Mouse (Mus musculus) forebrain, embryonic 15.5 days (tissue): ENCODE measurements at regions not wholly inside any gene's neighbourhood (a gene's known extent, or its start where the extent isn't known, plus 50 kb on each side); places are given as distances from the start of the nearest gene placed in this dataset.

Experiments
- ATAC-seq: fragments of 200-750 bp; cut with Nextera tagmentation; replicated peaks from 2 replicates; pipeline ENCODE4 v1.8.0; 2017; ENCODE audit warnings: mild to moderate bottlenecking, moderate TSS enrichment, moderate library complexity
- H3K27ac ChIP-seq: fragments of 300-500 bp; sonication (generic); replicated peaks from 2 replicates; pipeline ENCODE4 v1.5.1; 2015; ENCODE audit warnings: mild to moderate bottlenecking, inconsistent platforms
- H3K27me3 ChIP-seq: fragments of 300-500 bp; sonication (generic); 2 replicates; pipeline ENCODE4 v1.6.1; 2015; ENCODE audit warnings: inconsistent platforms
- H3K36me3 ChIP-seq: fragments of 300-500 bp; sonication (generic); 2 replicates; pipeline ENCODE4 v1.6.1; 2015; ENCODE audit warnings: mild to moderate bottlenecking, inconsistent platforms
- H3K4me1 ChIP-seq: fragments of 300-500 bp; sonication (generic); 2 replicates; pipeline ENCODE4 v1.6.1; 2015; ENCODE audit warnings: inconsistent platforms
- H3K4me2 ChIP-seq: fragments of 300-500 bp; sonication (generic); replicated peaks from 2 replicates; pipeline ENCODE4 v1.6.1; 2015; ENCODE audit warnings: mild to moderate bottlenecking, inconsistent platforms
- H3K4me3 ChIP-seq: fragments of 300-500 bp; sonication (generic); 2 replicates; pipeline ENCODE4 v1.5.1; 2015; ENCODE audit warnings: mild to moderate bottlenecking, inconsistent platforms
- H3K9ac ChIP-seq: fragments of 300-500 bp; sonication (generic); replicated peaks from 2 replicates; pipeline ENCODE4 v1.6.1; 2015; ENCODE audit warnings: mild to moderate bottlenecking, inconsistent platforms
- H3K9me3 ChIP-seq: fragments of 300-500 bp; sonication (generic); 2 replicates; pipeline ENCODE4 v1.6.1; 2016; ENCODE audit warnings: inconsistent platforms
- WGBS: fragments of 180-500 bp; shearing (Covaris S2); methylation state at CpG from one replicate; pipeline ENCODE4 v1.1.7; 2015; ENCODE audit warnings: mixed read lengths; 5-methylcytosine and 5-hydroxymethylcytosine counted together

GRCm38 (mm10) chr3:113811790-113812189, 181.8 kb upstream of the Rnpc3 start:
- H3K4me3 ChIP-seq: no peak overlapping the region
- H3K9ac ChIP-seq: no peak overlapping the region
- 68% methylated on average over 6 of the region's 6 CpGs for WGBS
- H3K27me3 ChIP-seq: no peaks in the 10 kb centered on the region
- no peaks in the 10 kb centered on the region for H3K36me3 ChIP-seq
- 0 out of 2 replicates have a peak, but pooled peaks have one; percentile 35 for ATAC-seq
- H3K9me3 ChIP-seq: no peaks in the 10 kb centered on the region
- H3K4me2 ChIP-seq: no peak overlapping the region
- no peak overlapping the region for H3K27ac ChIP-seq
- no peaks in the 10 kb centered on the region for H3K4me1 ChIP-seq

GRCm38 (mm10) chr3:113859421-113859820, 170.9 kb upstream of the Col11a1 start:
- no peak overlapping the region for H3K4me2 ChIP-seq
- H3K27ac ChIP-seq: no peak overlapping the region
- no peak for ATAC-seq
- no peaks in the 10 kb centered on the region for H3K4me1 ChIP-seq
- no peaks in the 10 kb centered on the region for H3K9me3 ChIP-seq
- 77% methylated on average over 1 of the region's 1 CpGs for WGBS
- no peak overlapping the region for H3K9ac ChIP-seq
- H3K27me3 ChIP-seq: no peaks in the 10 kb centered on the region
- H3K36me3 ChIP-seq: no peaks in the 10 kb centered on the region
- no peak overlapping the region for H3K4me3 ChIP-seq

GRCm38 (mm10) chr3:113860005-113860404, 170.3 kb upstream of the Col11a1 start:
- H3K9me3 ChIP-seq: no peaks in the 10 kb centered on the region
- H3K4me2 ChIP-seq: no peak overlapping the region
- WGBS: 86% methylated on average over 5 of the region's 5 CpGs
- no peak overlapping the region for H3K4me3 ChIP-seq
- no peak overlapping the region for H3K27ac ChIP-seq
- no peak for ATAC-seq
- H3K36me3 ChIP-seq: no peaks in the 10 kb centered on the region
- H3K9ac ChIP-seq: no peak overlapping the region
- no peaks in the 10 kb centered on the region for H3K27me3 ChIP-seq
- no peaks in the 10 kb centered on the region for H3K4me1 ChIP-seq

- H3K9me3 ChIP-seq: no peaks in the 10 kb centered on the region
- no peak for ATAC-seq
Measured at GRCm38 (mm10) chr3:113860426-113860825, 169.9 kb upstream of the Col11a1 start.

GRCm38 (mm10) chr3:113873226-113873625, 157.1 kb upstream of the Col11a1 start:
- WGBS: 77% methylated on average over 4 of the region's 4 CpGs
- Histone ChIP-seq H3K4me2 (no peak overlapping the region), H3K4me1 (no peaks in the 10 kb centered on the region), H3K36me3 (no peaks in the 10 kb centered on the region), H3K9me3 (no peaks in the 10 kb centered on the region), H3K9ac (no peak overlapping the region), H3K4me3 (no peak overlapping the region), H3K27ac (no peak overlapping the region), H3K27me3 (no peaks in the 10 kb centered on the region)
- ATAC-seq: no peak

More at GRCm38 (mm10) chr3:113860426-113860825, 169.9 kb upstream of the Col11a1 start:
- no peak overlapping the region for H3K4me3 ChIP-seq
- no peaks in the 10 kb centered on the region for H3K36me3 ChIP-seq
- H3K4me2 ChIP-seq: no peak overlapping the region
- H3K27ac ChIP-seq: no peak overlapping the region
- no peaks in the 10 kb centered on the region for H3K4me1 ChIP-seq
- no peak overlapping the region for H3K9ac ChIP-seq
- no peaks in the 10 kb centered on the region for H3K27me3 ChIP-seq

- ATAC-seq: no peak
- WGBS: 57% methylated on average over 1 of the region's 1 CpGs
Measured at GRCm38 (mm10) chr3:113905162-113905561, 125.2 kb upstream of the Col11a1 start.

GRCm38 (mm10) chr3:113919350-113920179, 110.8 kb upstream of the Col11a1 start:
- Histone ChIP-seq H3K36me3 (no peaks in the 10 kb centered on the region), H3K4me3 (no peak overlapping the region), H3K4me1 (no peaks in the 10 kb centered on the region; the same call in 1 of the 2 replicates), H3K9me3 (no peaks in the 10 kb centered on the region), H3K9ac (no peak overlapping the region), H3K4me2 (no peak overlapping the region), H3K27me3 (no peaks in the 10 kb centered on the region), H3K27ac (peak overlapping the region; percentile 23; the same call in 1 of the 2 replicates)
- ATAC-seq: peak; percentile 95
- 69% methylated on average over 2 of the region's 2 CpGs for WGBS

More at GRCm38 (mm10) chr3:113905162-113905561, 125.2 kb upstream of the Col11a1 start:
- Histone ChIP-seq H3K27ac (no peak overlapping the region), H3K9ac (no peak overlapping the region), H3K4me2 (no peak overlapping the region), H3K27me3 (no peaks in the 10 kb centered on the region), H3K4me3 (no peak overlapping the region), H3K9me3 (no peaks in the 10 kb centered on the region), H3K4me1 (no peaks in the 10 kb centered on the region), H3K36me3 (no peaks in the 10 kb centered on the region)

- whole genome bisulfite sequencing: 66% methylated on average over 3 of the region's 3 CpGs
- no peak overlapping the region for H3K4me2 ChIP-seq
- no peaks in the 10 kb centered on the region for H3K27me3 ChIP-seq
- no peaks in the 10 kb centered on the region for H3K9me3 ChIP-seq
- H3K4me1 ChIP-seq: no peaks in the 10 kb centered on the region
- no peak overlapping the region for H3K9ac ChIP-seq
- H3K36me3 ChIP-seq: no peaks in the 10 kb centered on the region
- H3K4me3 ChIP-seq: no peak overlapping the region
- peak; percentile 63; the same call in 1 of the 2 replicates for ATAC-seq
- no peak overlapping the region for H3K27ac ChIP-seq
Measured at GRCm38 (mm10) chr3:113931553-113931952, 98.8 kb upstream of the Col11a1 start.

- no peak overlapping the region for H3K4me2 ChIP-seq
- no peaks in the 10 kb centered on the region for H3K27me3 ChIP-seq
- 80% methylated on average over 5 of the region's 5 CpGs for WGBS
- H3K4me3 ChIP-seq: no peak overlapping the region
- H3K27ac ChIP-seq: no peak overlapping the region
- no peaks in the 10 kb centered on the region for H3K4me1 ChIP-seq
- no peak for ATAC-seq
- H3K9me3 ChIP-seq: no peaks in the 10 kb centered on the region
- H3K36me3 ChIP-seq: no peaks in the 10 kb centered on the region
- no peak overlapping the region for H3K9ac ChIP-seq
Measured at GRCm38 (mm10) chr3:113950501-113950900, 79.8 kb upstream of the Col11a1 start.

- no peaks in the 10 kb centered on the region for H3K4me1 ChIP-seq
- H3K27ac ChIP-seq: no peak overlapping the region
- 70% methylated on average over 2 of the region's 2 CpGs for WGBS
- no peaks in the 10 kb centered on the region for H3K36me3 ChIP-seq
- no peak overlapping the region for H3K4me3 ChIP-seq
- no peak for ATAC-seq
- H3K27me3 ChIP-seq: no peaks in the 10 kb centered on the region
- no peaks in the 10 kb centered on the region for H3K9me3 ChIP-seq
- H3K4me2 ChIP-seq: no peak overlapping the region
- no peak overlapping the region for H3K9ac ChIP-seq
Measured at GRCm38 (mm10) chr3:113952468-113952867, 77.9 kb upstream of the Col11a1 start.

GRCm38 (mm10) chr3:113953113-113953512, 77.2 kb upstream of the Col11a1 start:
- Histone ChIP-seq H3K9me3 (no peaks in the 10 kb centered on the region), H3K4me3 (no peak overlapping the region), H3K4me2 (no peak overlapping the region), H3K9ac (no peak overlapping the region), H3K4me1 (no peaks in the 10 kb centered on the region), H3K27me3 (no peaks in the 10 kb centered on the region), H3K36me3 (no peaks in the 10 kb centered on the region), H3K27ac (no peak overlapping the region)
- 89% methylated on average over 1 of the region's 1 CpGs for WGBS
- ATAC-seq: no peak

- no peak overlapping the region for H3K9ac ChIP-seq
- H3K27me3 ChIP-seq: no peaks in the 10 kb centered on the region
- H3K36me3 ChIP-seq: no peaks in the 10 kb centered on the region
- H3K27ac ChIP-seq: no peak overlapping the region
- no peak overlapping the region for H3K4me3 ChIP-seq
- no peaks in the 10 kb centered on the region for H3K4me1 ChIP-seq
- H3K4me2 ChIP-seq: no peak overlapping the region
- H3K9me3 ChIP-seq: no peaks in the 10 kb centered on the region
- no peak for ATAC-seq
Measured at GRCm38 (mm10) chr3:113954486-113954885, 75.9 kb upstream of the Col11a1 start.

- H3K9me3 ChIP-seq: no peaks in the 10 kb centered on the region
- no peak overlapping the region for H3K27ac ChIP-seq
- H3K9ac ChIP-seq: no peak overlapping the region
- H3K4me3 ChIP-seq: no peak overlapping the region
- H3K27me3 ChIP-seq: no peaks in the 10 kb centered on the region
- H3K4me2 ChIP-seq: no peak overlapping the region
- H3K36me3 ChIP-seq: no peaks in the 10 kb centered on the region
- 48% methylated on average over 2 of the region's 2 CpGs for WGBS
- H3K4me1 ChIP-seq: no peaks in the 10 kb centered on the region
- no peak for ATAC-seq
Measured at GRCm38 (mm10) chr3:113960080-113960479, 70.3 kb upstream of the Col11a1 start.
